In the genomic region with DNA sequence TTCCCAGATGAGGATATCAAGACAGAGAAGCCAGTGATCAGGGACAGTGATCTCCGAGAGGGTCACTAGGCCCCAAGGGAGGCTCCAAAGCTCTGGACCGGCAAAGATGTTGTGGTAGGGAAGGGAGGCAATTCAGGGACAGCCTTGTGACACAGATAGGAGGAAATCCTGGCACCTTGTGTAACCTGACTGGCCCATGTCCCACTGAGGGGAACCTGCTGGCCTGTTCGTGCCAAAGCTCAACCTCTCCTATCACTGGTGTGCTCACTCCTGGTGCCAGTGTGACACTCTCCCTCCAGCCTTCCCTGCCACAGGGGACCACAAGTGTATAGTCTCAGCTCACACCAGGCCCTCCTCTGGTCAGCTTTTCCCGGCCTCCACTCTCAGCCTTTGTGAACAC, we compare ENCODE assay signal across 24 mouse cellular contexts. TPM values are rescaled to one million over a fixed set of nuclear protein-coding genes. Genes with fewer than 3 reads are reported as not detected.
A peak's percentile ranks its signal among the peaks of the same experiment; 100 is the strongest.
DNase-seq lines count a peak whose midpoint lies in the region; ATAC-seq and TF ChIP-seq lines count a peak whose summit lies in the region.
"Had no signal": no experiment of that assay in that cellular context is flagged by ENCODE, and none has a peak within 500 bp of the region (broad histone marks: within the 10 kb centered on the region; RNA-seq: fewer than 3 reads in every experiment).

No protein-coding gene starts in this region.

- DNase-seq in adrenal gland, postnatal 14 days = peak; percentile 53
- no peak for DNase-seq in adrenal gland, adult 2 months
- DNase-seq in cerebellum, postnatal 14 days = peak; percentile 56 to 69
- DNase-seq in cerebellum, adult 9-11 months = no peak
- peak in 1 of 2 experiments; percentile 63 for DNase-seq in heart, adult 2 months
- DNase-seq in heart, adult 9 months (ENCODE audit: low spot score in 2 of 2) = no peak
- DNase-seq in liver, postnatal 0 days = no peak
- DNase-seq: B cell, adult 2 months; embryo, embryonic 11 days; gastrocnemius, adult 2 months; gastrocnemius, postnatal 25 days; kidney, adult 11 months; kidney, adult 9 months had no signal

- no peaks in the 10 kb centered on the region for H3K79me2 ChIP-seq in heart, adult 2 months (replicated peaks; ENCODE audit: control insufficient read depth, insufficient read depth, low read length)

- H3K4me3 ChIP-seq in heart, adult 2 months = no peak overlapping the region
- H3K4me3 ChIP-seq in liver, postnatal 0 days (ENCODE audit: low read depth, low read length) = no peak overlapping the region
- H3K4me3 ChIP-seq in liver, embryonic 12.5 days = no peak overlapping the region
- H3K4me3 ChIP-seq: embryonic facial prominence, embryonic 15.5 days; erythroblast, embryonic 14.5 days; forebrain, embryonic 10.5 days; gastrocnemius, adult 2 months; heart, embryonic 15.5 days; hindbrain, embryonic 13.5 days had no signal

- intact Hi-C loops in heart, adult 2 months (cut with DNase I) = loop anchor here (5.0 kb wide), 2 partner anchors 95 to 320 kb away; partner anchors contain the start of gene Cdpf1

- ATAC-seq in liver, postnatal 0 days = peak; percentile 30; the same call in 1 of the 2 replicates
- no peak for ATAC-seq in liver, embryonic 12.5 days
- ATAC-seq: forebrain, embryonic 14.5 days had no signal

- H3K4me1 ChIP-seq in heart, adult 2 months (ENCODE audit: control insufficient read depth, insufficient read depth, low read length) = no peaks in the 10 kb centered on the region
- peaks cover 21% of the 10 kb centered on the region for H3K4me1 ChIP-seq in liver, postnatal 0 days (ENCODE audit: insufficient read depth)
- H3K4me1 ChIP-seq in liver, embryonic 12.5 days = no peaks in the 10 kb centered on the region; the same call in 1 of the 2 replicates
- H3K4me1 ChIP-seq: embryonic facial prominence, embryonic 15.5 days; forebrain, embryonic 10.5 days had no signal

- TF ChIP-seq EP300 in heart, adult 2 months (IDR thresholded peaks at IDR 0.05; ENCODE audit: insufficient read depth, low read depth, low read length) = peak; percentile 89
- no peak for TF ChIP-seq EP300 in liver, postnatal 0 days (IDR thresholded peaks at IDR 0.05; ENCODE audit: low read depth)

- WGBS in heart, adult 2 months = 36% methylated on average over 4 of the region's 4 CpGs
- 62% methylated on average over 4 of the region's 4 CpGs for WGBS in liver, postnatal 0 days (ENCODE audit: insufficient replicate concordance)
- WGBS in liver, embryonic 12.5 days (ENCODE audit: insufficient replicate concordance) = 54% methylated on average over 4 of the region's 4 CpGs

- H3K4me2 ChIP-seq in liver, postnatal 0 days (ENCODE audit: low read depth, low read length) = no peak overlapping the region
- H3K4me2 ChIP-seq in liver, embryonic 12.5 days = no peak overlapping the region
- H3K4me2 ChIP-seq: embryonic facial prominence, embryonic 15.5 days; heart, embryonic 15.5 days; hindbrain, embryonic 13.5 days had no signal

- no peak overlapping the region for H3K9ac ChIP-seq in heart, adult 2 months (ENCODE audit: low read depth, low read length)
- H3K9ac ChIP-seq in liver, postnatal 0 days (replicated peaks) = no peak overlapping the region
- no peak overlapping the region for H3K9ac ChIP-seq in liver, embryonic 12.5 days
- H3K9ac ChIP-seq: embryonic facial prominence, embryonic 15.5 days; heart, embryonic 15.5 days; hindbrain, embryonic 13.5 days had no signal

- no peaks in the 10 kb centered on the region for H3K27me3 ChIP-seq in heart, adult 2 months (ENCODE audit: control insufficient read depth, insufficient read depth, low read length)
- no peaks in the 10 kb centered on the region for H3K27me3 ChIP-seq in liver, postnatal 0 days (ENCODE audit: insufficient read depth, low read length)
- H3K27me3 ChIP-seq in liver, embryonic 12.5 days (replicated peaks) = peaks cover 38% of the 10 kb centered on the region

- TF ChIP-seq POLR2A in heart, adult 2 months (IDR thresholded peaks at IDR 0.05; ENCODE audit: insufficient read depth, low read depth, low read length) = no peak

- no peak for TF ChIP-seq CTCF in heart, adult 2 months (IDR thresholded peaks at IDR 0.05)
- TF ChIP-seq CTCF in liver, postnatal 0 days (IDR thresholded peaks at IDR 0.05; ENCODE audit: low read depth) = no peak

- H3K36me3 ChIP-seq in heart, adult 2 months (ENCODE audit: control insufficient read depth, insufficient read depth, low read length) = no peaks in the 10 kb centered on the region
- no peaks in the 10 kb centered on the region for H3K36me3 ChIP-seq in liver, postnatal 0 days (replicated peaks; ENCODE audit: insufficient read depth, low read length)
- H3K36me3 ChIP-seq in liver, embryonic 12.5 days = no peaks in the 10 kb centered on the region
- H3K36me3 ChIP-seq: embryonic facial prominence, embryonic 15.5 days; forebrain, embryonic 10.5 days; G1E; heart, embryonic 15.5 days; hindbrain, embryonic 13.5 days had no signal

- peak overlapping the region; percentile 38 for H3K27ac ChIP-seq in heart, adult 2 months
- H3K27ac ChIP-seq in liver, postnatal 0 days (ENCODE audit: low read depth) = peak overlapping the region; percentile 29; the same call in 1 of the 2 replicates
- H3K27ac ChIP-seq in liver, embryonic 12.5 days = no peak overlapping the region
- H3K27ac ChIP-seq: embryonic facial prominence, embryonic 15.5 days; forebrain, embryonic 10.5 days; gastrocnemius, adult 2 months; heart, embryonic 15.5 days; hindbrain, embryonic 13.5 days; hindbrain, postnatal 0 days had no signal

- no peaks in the 10 kb centered on the region for H3K9me3 ChIP-seq in liver, postnatal 0 days (ENCODE audit: low read length)
- no peaks in the 10 kb centered on the region for H3K9me3 ChIP-seq in liver, embryonic 12.5 days (replicated peaks)
- H3K9me3 ChIP-seq: embryonic facial prominence, embryonic 15.5 days; forebrain, embryonic 10.5 days; G1E; heart, embryonic 15.5 days; hindbrain, embryonic 13.5 days had no signal

RNA-seq across cellular contexts. Expression of gene Ppara, which starts 17.8 kb away (rescaled TPM):
- total RNA-seq in adrenal gland, postnatal 14 days (2021) = 63.3 and 84.9 TPM in 2 replicates
- total RNA-seq in adrenal gland, adult 2 months (2021) = 10 to 100 TPM; 37.2 to 48.9 TPM
- polyA plus RNA-seq in adrenal gland, adult 2 months (2012; rRNA removed) = 6.3 and 8.5 TPM in 2 replicates
- 10 to 100 TPM; 53.1 to 60.7 TPM for total RNA-seq in heart, adult 2 months (2021)
- 12.9 and 25.4 TPM in 2 replicates for polyA plus RNA-seq in heart, adult 2 months (2012; rRNA removed)
- polyA plus RNA-seq in liver, postnatal 0 days (2015; fragmentation: Nextera tagmentation; extraction: Ambion mirVana) = 169 and 185 TPM in 2 replicates
- 5.7 TPM in 2 replicates for polyA plus RNA-seq in liver, embryonic 12.5 days (2016; fragmentation: Nextera tagmentation; extraction: Ambion mirVana)
- total RNA-seq: common myeloid progenitor, adult 5-6 weeks; granulocyte monocyte progenitor cell, adult 5-6 weeks had no signal
- polyA plus RNA-seq: erythroblast, embryonic 14.5 days; G1E had no signal

Comparison
In these comparisons a context has a peak if more than half of its experiments do, and no peak if none do; other contexts are left out.
1. DNase-seq: peak in adrenal gland, postnatal 14 days (single experiment) and cerebellum, postnatal 14 days (2 of 2); none in adrenal gland, adult 2 months (single experiment), cerebellum, adult 9-11 months (single experiment), heart, adult 9 months (0 of 2) and liver, postnatal 0 days (single experiment).